Mouse (Mus musculus) lung, postnatal 0 days (tissue): ENCODE measurements around the gene Lysmd4.

Experiments used
- CTCF ChIP-seq: IDR thresholded peaks from 2 replicates; pipeline ENCODE4 v1.5.1; 2016; ENCODE audit warnings: antibody characterized with exemption, mild to moderate bottlenecking
- EP300 ChIP-seq: IDR thresholded peaks from 2 replicates; pipeline ENCODE4 v1.6.1; 2016; ENCODE audit warnings: antibody characterized with exemption, mild to moderate bottlenecking, control low read depth

- TF ChIP-seq CTCF = no peak
- TF ChIP-seq EP300 = no peak
These were observed 74.1 kb downstream of the Lysmd4 start for GRCm38 (mm10) chr7:67296419-67296818.
